Comparison of ENCODE assay signal across 15 mouse cellular contexts in the genomic region with DNA sequence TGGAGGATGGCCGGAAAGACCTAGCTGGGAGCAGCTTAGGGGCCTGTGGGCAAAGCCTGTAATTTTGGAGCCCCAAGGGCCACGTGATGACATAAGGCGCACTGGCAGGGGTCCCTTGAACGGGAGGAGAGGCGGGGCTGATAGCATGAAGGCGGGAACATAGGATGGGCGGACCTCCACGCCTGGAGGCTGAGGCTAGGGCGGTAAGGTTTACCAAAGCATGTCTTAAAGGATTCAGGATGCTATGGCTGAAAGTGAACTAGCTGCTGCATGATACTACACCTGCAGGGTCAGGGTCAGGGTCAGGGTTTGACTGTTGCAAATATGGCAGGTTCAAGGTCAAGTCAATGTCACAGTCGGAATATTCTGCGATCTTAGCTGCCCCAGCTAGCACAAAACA. TPM values are rescaled to one million over a fixed set of nuclear protein-coding genes. Genes with fewer than 3 reads are reported as not detected.
DNase-seq lines count a peak whose midpoint lies in the region; ATAC-seq and TF ChIP-seq lines count a peak whose summit lies in the region.
"Had no signal": no experiment of that assay in that cellular context is flagged by ENCODE, and none has a peak within 500 bp of the region (broad histone marks: within the 10 kb centered on the region; RNA-seq: fewer than 3 reads in every experiment).

No protein-coding gene starts in this region.

- no peak overlapping the region for H3K27ac ChIP-seq in kidney, embryonic 14.5 days (ENCODE audit: low read depth, low read length)
- H3K27ac ChIP-seq in hindbrain, embryonic 15.5 days (replicated peaks), result no peak overlapping the region
- H3K27ac ChIP-seq: embryonic facial prominence, embryonic 15.5 days had no signal

- no peak for ATAC-seq in kidney, embryonic 14.5 days (ENCODE audit: low FRiP score, low TSS enrichment)
- ATAC-seq in hindbrain, embryonic 15.5 days (ENCODE audit: low FRiP score, low read depth), result no peak

- DNase-seq in kidney, postnatal 10 days, result no peak
- peak; percentile 66 for DNase-seq in R1 (ENCODE audit: low read depth, low spot score)
- no peak for DNase-seq in ovary, adult 18-20 months (ENCODE audit: low spot score)
- no peak for DNase-seq in urinary bladder, adult 2 months (ENCODE audit: low spot score)
- no peak for DNase-seq in gastrocnemius, postnatal 14 days
- DNase-seq: adrenal gland, adult 8-10 months; cerebellum, adult 11 months; kidney, postnatal 14 days; thymus, postnatal 4 days had no signal

- H3K27me3 ChIP-seq in kidney, embryonic 14.5 days (ENCODE audit: control insufficient read depth, insufficient read depth, low read length), result no peaks in the 10 kb centered on the region; the same call in 1 of the 2 replicates
- H3K27me3 ChIP-seq in E14TG2a.4 (ENCODE audit: insufficient read depth, low read length), result peaks cover 14% of the 10 kb centered on the region
- H3K27me3 ChIP-seq in hindbrain, embryonic 15.5 days, result no peaks in the 10 kb centered on the region
- H3K27me3 ChIP-seq: embryonic facial prominence, embryonic 15.5 days had no signal

- no peaks in the 10 kb centered on the region for H3K9me3 ChIP-seq in kidney, embryonic 14.5 days (ENCODE audit: control insufficient read depth, low read length)
- H3K9me3 ChIP-seq in E14TG2a.4 (ENCODE audit: low read length), result no peaks in the 10 kb centered on the region
- no peaks in the 10 kb centered on the region for H3K9me3 ChIP-seq in hindbrain, embryonic 15.5 days
- H3K9me3 ChIP-seq: embryonic facial prominence, embryonic 15.5 days had no signal

- no peak overlapping the region for H3K4me3 ChIP-seq in kidney, embryonic 14.5 days (ENCODE audit: low read length)
- peak overlapping the region; percentile 56 for H3K4me3 ChIP-seq in E14TG2a.4 (replicated peaks; ENCODE audit: low read length)
- no peak overlapping the region for H3K4me3 ChIP-seq in hindbrain, embryonic 15.5 days
- H3K4me3 ChIP-seq: embryonic facial prominence, embryonic 15.5 days had no signal

- no peak for TF ChIP-seq CTCF in E14TG2a.4 (conservative IDR thresholded peaks at IDR 0.05; ENCODE audit: low read length)

- WGBS in kidney, embryonic 14.5 days, result 66% methylated on average over 11 of the region's 11 CpGs
- 65% methylated on average over 11 of the region's 11 CpGs for WGBS in hindbrain, embryonic 15.5 days

- 0 out of 2 replicates have a peak overlapping the region, but pooled peaks have one; percentile 10 for H3K4me2 ChIP-seq in kidney, embryonic 14.5 days (replicated peaks; ENCODE audit: low read depth, low read length)
- peak overlapping the region; percentile 32 for H3K4me2 ChIP-seq in hindbrain, embryonic 15.5 days
- H3K4me2 ChIP-seq: embryonic facial prominence, embryonic 15.5 days had no signal

- H3K9ac ChIP-seq in kidney, embryonic 14.5 days (ENCODE audit: low read depth, low read length), result no peak overlapping the region
- H3K9ac ChIP-seq in hindbrain, embryonic 15.5 days, result no peak overlapping the region
- H3K9ac ChIP-seq: embryonic facial prominence, embryonic 15.5 days had no signal

- H3K36me3 ChIP-seq in kidney, embryonic 14.5 days (ENCODE audit: control insufficient read depth, insufficient read depth, low read length), result no peaks in the 10 kb centered on the region
- H3K36me3 ChIP-seq in E14TG2a.4 (ENCODE audit: insufficient read depth, low read length), result no peaks in the 10 kb centered on the region
- no peaks in the 10 kb centered on the region for H3K36me3 ChIP-seq in hindbrain, embryonic 15.5 days
- H3K36me3 ChIP-seq: embryonic facial prominence, embryonic 15.5 days had no signal

- intact Hi-C loops in gastrocnemius, postnatal 14 days (cut with DNase I; ENCODE audit: low total_unique reads), result no loop called here

- no peaks in the 10 kb centered on the region for H3K4me1 ChIP-seq in kidney, embryonic 14.5 days (ENCODE audit: control insufficient read depth, insufficient read depth, low read length)
- peaks cover 22% of the 10 kb centered on the region for H3K4me1 ChIP-seq in E14TG2a.4 (replicated peaks; ENCODE audit: low read depth, low read length)
- H3K4me1 ChIP-seq in hindbrain, embryonic 15.5 days (replicated peaks), result no peaks in the 10 kb centered on the region
- H3K4me1 ChIP-seq: embryonic facial prominence, embryonic 15.5 days had no signal

RNA-seq across cellular contexts. Expression of a gene that starts 28.8 kb away (rescaled TPM):
- polyA plus RNA-seq in kidney, embryonic 14.5 days (2014; fragmentation: Nextera tagmentation; extraction: Ambion mirVana), result not detected in 2 replicates
- 0.10 TPM in 1 of 2 replicates, not detected in the other for polyA plus RNA-seq in hindbrain, embryonic 15.5 days (2015; fragmentation: Nextera tagmentation; extraction: Ambion mirVana)
- polyA plus RNA-seq in urinary bladder, adult 2 months (2012; rRNA removed), result 0.07 and 0.12 TPM in 2 replicates
- not detected for total RNA-seq in gastrocnemius, postnatal 14 days (2021)
- total RNA-seq: gastrocnemius, adult 8-10 months; left cerebral cortex, postnatal 14 days had no signal
